Comparison of ENCODE assay signal across 8 mouse cellular contexts in the genomic region with DNA sequence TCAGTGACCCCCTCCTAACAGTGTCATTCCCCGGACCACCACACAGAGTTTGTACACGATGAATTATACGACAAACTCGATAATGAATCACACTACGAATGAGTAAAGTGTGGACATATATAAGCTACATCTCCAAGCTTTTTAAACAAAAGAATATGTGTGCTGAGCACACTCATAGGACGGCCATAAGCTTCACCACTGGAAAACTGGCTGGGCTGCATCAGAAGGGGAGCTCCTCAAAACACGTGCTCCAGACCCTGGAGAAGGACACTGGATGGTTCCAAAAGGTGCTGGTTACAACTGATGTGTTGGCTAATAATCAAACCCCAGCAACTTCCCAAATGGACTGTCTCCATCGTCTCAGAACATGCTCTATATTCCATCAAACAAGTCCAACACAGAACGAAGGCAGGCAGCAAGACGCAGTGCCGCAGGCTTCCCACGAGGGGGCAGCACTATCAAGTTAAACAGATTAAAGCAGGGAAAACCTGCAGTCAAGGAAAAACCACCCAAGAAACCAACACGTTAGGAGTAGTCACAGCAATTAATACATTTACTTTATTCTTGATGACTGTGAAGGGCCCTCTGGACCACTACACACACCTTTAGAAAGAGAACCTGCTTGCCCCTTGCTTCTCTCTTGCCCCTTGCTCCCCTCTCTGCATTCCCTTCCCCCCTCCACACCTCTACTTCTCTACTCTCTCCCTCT. TPM values are rescaled to one million over a fixed set of nuclear protein-coding genes. Genes with fewer than 3 reads are reported as not detected.
A peak's percentile ranks its signal among the peaks of the same experiment; 100 is the strongest.
DNase-seq lines count a peak whose midpoint lies in the region; ATAC-seq lines count a peak whose summit lies in the region.

No protein-coding gene starts in this region.

- peak; percentile 68 to 74 for DNase-seq in CD8-positive naive resting alpha-beta T cell, adult 2 months (ENCODE audit: low read depth in 2 of 2, low spot score in 2 of 2)
- peak; percentile 83 to 87 for DNase-seq in adrenal gland, postnatal 36 days
- peak; percentile 77 for DNase-seq in embryonic facial prominence, embryonic 14.5 days (ENCODE audit: low spot score)
- DNase-seq in heart, postnatal 36 days, result peak; percentile 79 to 86
- peak; percentile 58 for DNase-seq in layer of hippocampus, adult 9-11 months
- DNase-seq in lung, postnatal 10 days, result peak; percentile 84
- peak; percentile 83 for DNase-seq in retina, embryonic 14.5 days (ENCODE audit: low spot score)
- DNase-seq in thymus, postnatal 36 days, result peak; percentile 64 to 79

- H3K36me3 ChIP-seq in embryonic facial prominence, embryonic 14.5 days (ENCODE audit: control insufficient read depth, insufficient read depth, low read length), result peaks cover 30% of the 10 kb centered on the region

- H3K27ac ChIP-seq in embryonic facial prominence, embryonic 14.5 days (replicated peaks; ENCODE audit: low read depth, low read length), result no peak overlapping the region

- no peak for ATAC-seq in embryonic facial prominence, embryonic 14.5 days (ENCODE audit: low read depth)

- H3K4me2 ChIP-seq in embryonic facial prominence, embryonic 14.5 days (ENCODE audit: low read depth, low read length), result no peak overlapping the region

- no peaks in the 10 kb centered on the region for H3K9me3 ChIP-seq in embryonic facial prominence, embryonic 14.5 days (ENCODE audit: control insufficient read depth, low read length)

- H3K9ac ChIP-seq in embryonic facial prominence, embryonic 14.5 days (ENCODE audit: low read depth, low read length), result no peak overlapping the region

- H3K27me3 ChIP-seq in embryonic facial prominence, embryonic 14.5 days (replicated peaks; ENCODE audit: control insufficient read depth, insufficient read depth, low read length), result no peaks in the 10 kb centered on the region

- H3K4me1 ChIP-seq in embryonic facial prominence, embryonic 14.5 days (ENCODE audit: control insufficient read depth, insufficient read depth, low read length), result no peaks in the 10 kb centered on the region

- intact Hi-C loops in heart, postnatal 36 days (cut with DNase I), result loop anchor here (1.0 to 5.0 kb wide), 3 partner anchors 31 to 203 kb away; a partner anchor contains a TSS

- no peak overlapping the region for H3K4me3 ChIP-seq in embryonic facial prominence, embryonic 14.5 days (ENCODE audit: low read depth, low read length)

- 54% methylated on average over 13 of the region's 13 CpGs for WGBS in embryonic facial prominence, embryonic 14.5 days

RNA-seq across cellular contexts. Expression of a gene that starts 30.5 kb away (rescaled TPM):
- total RNA-seq in adrenal gland, postnatal 36 days (2021), result 10 to 100 TPM; 45.8 to 51.6 TPM
- 64.9 and 70.4 TPM in 2 replicates for polyA plus RNA-seq in embryonic facial prominence, embryonic 14.5 days (2014; fragmentation: Nextera tagmentation; extraction: Ambion mirVana)
- total RNA-seq in heart, postnatal 36 days (2021), result 10 to 100 TPM; 25.5 to 25.6 TPM

RNA-seq across cellular contexts. Expression of a gene that starts 37.5 kb away (rescaled TPM):
- total RNA-seq in adrenal gland, postnatal 36 days (2021), result under 1 TPM in 1 of 2 experiments, not detected in 1; 0.16 TPM
- 3.9 and 4.6 TPM in 2 replicates for polyA plus RNA-seq in embryonic facial prominence, embryonic 14.5 days (2014; fragmentation: Nextera tagmentation; extraction: Ambion mirVana)
- under 1 TPM; 0.46 to 0.64 TPM for total RNA-seq in heart, postnatal 36 days (2021)
